Mouse (Mus musculus): Measurements from ENCODE around the gene Ldhal6b. TPM values are rescaled to one million over a fixed set of nuclear protein-coding genes. Genes with fewer than 3 reads are reported as not detected.

Ldhal6b gene
- total and polyA plus RNA-seq, 3 experiments: 0.31 TPM; not detected in 2

DNA sequence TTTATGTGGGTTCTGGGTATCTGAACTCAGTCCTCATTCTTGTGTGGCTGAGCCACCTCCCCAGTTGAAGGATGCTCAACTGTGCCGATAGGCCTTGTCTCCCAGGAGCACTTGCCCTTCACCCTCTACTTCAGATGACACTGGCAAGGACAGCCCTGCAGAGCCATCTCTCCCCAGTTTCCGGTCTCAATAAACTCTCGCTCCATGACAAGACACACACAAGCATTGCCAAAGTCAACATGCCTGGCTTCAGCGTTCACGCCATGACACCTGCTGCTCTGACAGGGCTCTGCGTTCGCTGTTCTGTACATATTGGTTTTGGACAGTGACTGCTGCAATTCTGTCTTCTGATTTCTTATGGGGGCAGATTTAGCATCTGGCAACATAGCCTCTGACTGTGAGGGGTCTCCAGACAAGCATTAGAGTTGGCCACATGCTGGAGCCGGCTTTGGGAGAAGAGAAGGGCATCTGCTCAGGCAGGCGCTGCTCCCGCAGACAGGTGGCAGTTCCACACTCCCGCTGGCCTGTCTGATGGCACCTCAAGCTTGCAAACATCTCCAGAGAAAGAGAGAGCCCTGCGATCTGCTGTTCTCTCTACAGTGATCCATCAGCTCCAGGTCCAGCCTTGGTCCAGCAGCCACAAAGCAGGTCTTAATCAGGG is 31.6 kb downstream of the Ldhal6b start:
- Histone ChIP-seq H3K36me3 (ENCODE audit: control insufficient read depth in 1 of 2, insufficient read depth in 2 of 2, low read length in 2 of 2) (no peaks in the 10 kb centered on the region), H3K9me3 (replicated peaks; ENCODE audit: insufficient read depth, low read length) (no peaks in the 10 kb centered on the region), H3K4me1 (ENCODE audit: control insufficient read depth in 1 of 2, insufficient read depth in 2 of 2, low read length in 2 of 2) (no peaks in the 10 kb centered on the region; a peak in 1 of 4 replicates), H3K9ac (ENCODE audit: control insufficient read depth, low read depth, low read length, poor library complexity, severe bottlenecking) (no peak overlapping the region), H3K79me2 (ENCODE audit: control insufficient read depth, insufficient read depth, low read length, poor library complexity) (no peaks in the 10 kb centered on the region), H3K27me3 (ENCODE audit: control insufficient read depth in 1 of 2, insufficient read depth in 2 of 2, low read length in 2 of 2) (no peaks in the 10 kb centered on the region; a peak in 1 of 4 replicates), H3K27ac (ENCODE audit: control insufficient read depth, low read depth, low read length) (no peak overlapping the region), H3K4me3 (ENCODE audit: control insufficient read depth in 1 of 2, insufficient read depth in 1 of 2, low read depth in 2 of 2, low read length in 2 of 2) (no peak overlapping the region)
- TF ChIP-seq KAT2A (conservative IDR thresholded peaks at IDR 0.05; ENCODE audit: low read depth, low read length) (no peak), CHD1 (IDR thresholded peaks at IDR 0.05; ENCODE audit: low read depth, low read length) (no peak), UBTF (IDR thresholded peaks at IDR 0.05; ENCODE audit: borderline replicate concordance, insufficient read depth, low read depth, low read length) (no peak)
- no peak for DNase-seq (ENCODE audit: low read depth, low spot score)

GRCm38 (mm10) chr17:5385694-5386093 is 32.9 kb downstream of the Ldhal6b start:
- no peak overlapping the region for H3K4me3 ChIP-seq (ENCODE audit: control insufficient read depth in 1 of 2, insufficient read depth in 1 of 2, low read depth in 2 of 2, low read length in 2 of 2)
- H3K9me3 ChIP-seq (replicated peaks; ENCODE audit: insufficient read depth, low read length): no peaks in the 10 kb centered on the region
- H3K79me2 ChIP-seq (ENCODE audit: control insufficient read depth, insufficient read depth, low read length, poor library complexity): no peaks in the 10 kb centered on the region
- H3K27ac ChIP-seq (ENCODE audit: control insufficient read depth, low read depth, low read length): no peak overlapping the region
- H3K27me3 ChIP-seq (ENCODE audit: control insufficient read depth in 1 of 2, insufficient read depth in 2 of 2, low read length in 2 of 2): no peaks in the 10 kb centered on the region; a peak in 1 of 4 replicates
- no peak for TF ChIP-seq RCOR1 (IDR thresholded peaks at IDR 0.05; ENCODE audit: low read depth, low read length)
- no peak for TF ChIP-seq MYC (IDR thresholded peaks at IDR 0.05; ENCODE audit: low read depth, low read length)
- no peak for TF ChIP-seq POLR2A (IDR thresholded peaks at IDR 0.05; ENCODE audit: control insufficient read depth in 1 of 2, insufficient read depth in 1 of 2, low read depth in 1 of 2, low read length in 2 of 2, poor library complexity in 1 of 2)
- no peak for TF ChIP-seq ZNF384 (IDR thresholded peaks at IDR 0.05; ENCODE audit: low read depth, low read length)
- TF ChIP-seq HCFC1 (IDR thresholded peaks at IDR 0.05; ENCODE audit: low read depth, low read length): no peak
- H3K4me1 ChIP-seq (ENCODE audit: control insufficient read depth in 1 of 2, insufficient read depth in 2 of 2, low read length in 2 of 2): no peaks in the 10 kb centered on the region
- DNase-seq (ENCODE audit: low read depth, low spot score): no peak
- H3K36me3 ChIP-seq (ENCODE audit: control insufficient read depth in 1 of 2, insufficient read depth in 2 of 2, low read length in 2 of 2): no peaks in the 10 kb centered on the region
- H3K9ac ChIP-seq (ENCODE audit: control insufficient read depth, low read depth, low read length, poor library complexity, severe bottlenecking): no peak overlapping the region

DNA sequence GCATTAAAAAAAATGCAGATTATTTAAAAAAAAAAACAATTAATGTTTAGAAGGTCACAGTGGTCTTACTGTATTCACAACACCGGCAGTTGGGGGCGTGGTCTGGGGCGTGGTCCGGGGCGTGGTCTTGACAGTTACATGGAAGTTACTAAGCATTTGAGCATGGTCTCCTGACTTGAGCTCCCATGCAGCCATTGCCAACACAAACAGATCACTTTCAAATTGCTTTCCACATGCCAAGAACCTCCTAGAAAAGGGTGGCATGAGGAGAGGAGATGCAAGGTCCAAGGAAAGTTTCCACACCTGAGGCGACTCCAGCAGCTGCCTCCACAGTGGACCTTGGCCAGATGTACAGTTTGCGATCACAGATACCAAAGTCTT is 40.6 kb downstream of the Ldhal6b start:
- Histone ChIP-seq H3K79me2 (ENCODE audit: control insufficient read depth, insufficient read depth, low read length, poor library complexity) (no peaks in the 10 kb centered on the region), H3K9ac (ENCODE audit: control insufficient read depth, low read depth, low read length, poor library complexity, severe bottlenecking) (no peak overlapping the region; the same call in 1 of the 2 replicates), H3K27ac (ENCODE audit: control insufficient read depth, low read depth, low read length) (no peak overlapping the region), H3K4me1 (ENCODE audit: control insufficient read depth in 1 of 2, insufficient read depth in 2 of 2, low read length in 2 of 2) (peaks cover 4 to 5% of the 10 kb centered on the region in 2 experiments; a peak in 3 of 4 replicates), H3K27me3 (ENCODE audit: control insufficient read depth in 1 of 2, insufficient read depth in 2 of 2, low read length in 2 of 2) (peaks cover 2 to 3% of the 10 kb centered on the region in 2 experiments; a peak in 2 of 4 replicates), H3K4me3 (ENCODE audit: control insufficient read depth in 1 of 2, insufficient read depth in 1 of 2, low read depth in 2 of 2, low read length in 2 of 2) (peak overlapping the region in 1 of 2 experiments; percentile 59; a peak in 1 of 4 replicates), H3K36me3 (ENCODE audit: control insufficient read depth in 1 of 2, insufficient read depth in 2 of 2, low read length in 2 of 2) (no peaks in the 10 kb centered on the region; a peak in 1 of 4 replicates), H3K9me3 (replicated peaks; ENCODE audit: insufficient read depth, low read length) (no peaks in the 10 kb centered on the region)
- DNase-seq (ENCODE audit: low read depth, low spot score): peak; percentile 82
- no peak for TF ChIP-seq RAD21 (IDR thresholded peaks at IDR 0.05; ENCODE audit: low read depth, low read length)
- TF ChIP-seq ZKSCAN1 (IDR thresholded peaks at IDR 0.05; ENCODE audit: low read depth, low read length): no peak
- no peak for TF ChIP-seq RCOR1 (IDR thresholded peaks at IDR 0.05; ENCODE audit: low read depth, low read length)
- no peak for TF ChIP-seq SIN3A (IDR thresholded peaks at IDR 0.05; ENCODE audit: low read length)
- no peak for TF ChIP-seq SMC3 (IDR thresholded peaks at IDR 0.05; ENCODE audit: low read depth, low read length)
- TF ChIP-seq TCF12 (IDR thresholded peaks at IDR 0.05; ENCODE audit: low read depth, low read length): no peak
- TF ChIP-seq MYC (IDR thresholded peaks at IDR 0.05; ENCODE audit: low read depth, low read length): no peak
- no peak for TF ChIP-seq GATA1 (IDR thresholded peaks at IDR 0.05; ENCODE audit: low read depth, low read length)
- no peak for TF ChIP-seq GABPA (IDR thresholded peaks at IDR 0.05; ENCODE audit: low read depth, low read length)
- no peak for TF ChIP-seq ZMIZ1 (IDR thresholded peaks at IDR 0.05; ENCODE audit: low read depth, low read length)
- TF ChIP-seq CTCF (IDR thresholded peaks at IDR 0.05 in 2 of 3, conservative IDR thresholded peaks at IDR 0.05 in 1 of 3; ENCODE audit: control insufficient read depth in 1 of 3, insufficient read depth in 1 of 3, low read depth in 2 of 3, low read length in 3 of 3, poor library complexity in 1 of 3, severe bottlenecking in 1 of 3): no peak
- TF ChIP-seq JUND (IDR thresholded peaks at IDR 0.05; ENCODE audit: low read depth, low read length): no peak
- no peak for TF ChIP-seq ETS1 (IDR thresholded peaks at IDR 0.05; ENCODE audit: low read depth, low read length)
- TF ChIP-seq POLR2AphosphoS5 (IDR thresholded peaks at IDR 0.05; ENCODE audit: borderline replicate concordance, low read depth, low read length): no peak
- TF ChIP-seq MAZ (IDR thresholded peaks at IDR 0.05; ENCODE audit: low read depth, low read length): no peak
- TF ChIP-seq POLR2AphosphoS2 (IDR thresholded peaks at IDR 0.05; ENCODE audit: low read length): no peak
- no peak for TF ChIP-seq NRF1 (IDR thresholded peaks at IDR 0.05; ENCODE audit: insufficient read depth, low read depth, low read length, poor library complexity, severe bottlenecking)

Measured in MEL (cell line).